In genomic region chr7:122132497-122133337, GRCm38 (mm10) we compare ENCODE assay signal across 1 mouse cellular context.
A peak's percentile ranks its signal among the peaks of the same experiment; 100 is the strongest.
TF ChIP-seq lines count a peak whose summit lies in the region.

Palb2 (minus strand) TSS chr7:122132985.
Dctn5 (plus strand) TSS chr7:122133041.

TF ChIP-seq in MEL, 35 proteins besides CTCF, POLR2A, EP300 and RAD21 (continued from another document):
- TF ChIP-seq UBTF (IDR thresholded peaks at IDR 0.05; ENCODE audit: borderline replicate concordance, insufficient read depth, low read depth, low read length) = no peak
- TF ChIP-seq POLR2AphosphoS5 (IDR thresholded peaks at IDR 0.05; ENCODE audit: borderline replicate concordance, low read depth, low read length) = no peak
- TF ChIP-seq BHLHE40 (IDR thresholded peaks at IDR 0.05; ENCODE audit: borderline replicate concordance, low read depth, low read length) = no peak
- TF ChIP-seq ZMIZ1 (IDR thresholded peaks at IDR 0.05; ENCODE audit: low read depth, low read length) = no peak
- peak; percentile 31; the same call in 1 of the 2 replicates for TF ChIP-seq USF1 (IDR thresholded peaks at IDR 0.05; ENCODE audit: low read depth, low read length)
- peak; percentile 98 for TF ChIP-seq NRF1 (IDR thresholded peaks at IDR 0.05; ENCODE audit: insufficient read depth, low read depth, low read length, poor library complexity, severe bottlenecking)
- TF ChIP-seq MAZ (IDR thresholded peaks at IDR 0.05; ENCODE audit: low read depth, low read length) = peak; percentile 80
- TF ChIP-seq HCFC1 (IDR thresholded peaks at IDR 0.05; ENCODE audit: low read depth, low read length) = peak; percentile 98
- TF ChIP-seq TBP (IDR thresholded peaks at IDR 0.05; ENCODE audit: low read depth, low read length) = peak; percentile 92
- TF ChIP-seq ZKSCAN1 (IDR thresholded peaks at IDR 0.05; ENCODE audit: low read depth, low read length) = no peak
- TF ChIP-seq MYB (IDR thresholded peaks at IDR 0.05; ENCODE audit: low read depth, low read length) = no peak
- TF ChIP-seq TCF12 (IDR thresholded peaks at IDR 0.05; ENCODE audit: low read depth, low read length) = peak; percentile 61; the same call in 1 of the 2 replicates
